Mouse (Mus musculus) kidney, postnatal 10 days (tissue): ENCODE data around the gene Mospd3.
A peak's percentile ranks its signal among the peaks of the same experiment; 100 is the strongest.
"Not testable (repeated sequence)": the region's sequence is repeated elsewhere in the genome, so short reads cannot be mapped to it uniquely, and the experiment has no call there.

Source experiments
- DNase-seq: peaks from one replicate; pipeline ENCODE4 v3.0.0; 2021; ENCODE audit warnings: mixed read lengths

Mospd3 gene

DNA sequence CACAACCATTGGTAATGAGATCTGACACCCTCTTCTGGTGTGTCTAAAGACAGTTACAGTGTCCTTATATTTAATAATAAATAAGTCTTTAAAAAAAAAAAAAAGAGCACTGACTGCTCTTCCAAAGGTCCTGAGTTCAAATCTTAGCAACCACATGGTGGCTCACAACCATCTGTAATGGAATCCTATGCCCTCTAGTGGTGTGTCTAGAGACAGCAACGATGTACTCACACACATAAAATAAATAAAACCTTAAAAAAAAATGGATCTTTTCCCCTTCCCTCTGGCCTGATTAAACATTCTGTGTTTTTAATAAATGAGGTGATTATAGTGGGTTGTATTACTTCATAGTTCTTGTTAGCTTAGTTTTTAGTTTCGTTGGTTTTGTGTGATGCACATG, 14.1 kb upstream of the Mospd3 start:
- not testable (repeated sequence) for DNase-seq

DNA sequence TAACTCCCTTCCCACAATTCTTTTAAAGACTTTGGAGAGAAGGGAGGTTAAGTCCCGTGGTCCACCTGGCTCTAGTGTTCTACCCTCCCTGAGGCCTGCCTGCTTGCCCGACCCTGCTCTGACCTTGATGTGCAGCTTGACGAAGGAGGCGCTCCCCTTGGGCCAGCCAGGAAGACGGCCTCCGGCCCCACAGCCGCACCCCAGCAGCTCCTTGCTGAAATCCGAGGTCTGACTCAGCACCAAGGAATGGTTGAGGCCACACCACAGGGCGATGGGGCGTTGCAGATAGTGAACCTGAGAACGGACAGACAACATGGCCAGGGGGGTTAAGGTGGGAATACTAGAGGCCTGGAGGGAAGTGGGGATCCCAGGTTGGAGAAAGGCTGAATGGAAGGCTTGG, 12.7 kb upstream of the Mospd3 start, which contains the start of gene Pcolce:
TSS of gene Pcolce (minus strand) at position 235 of the 400 bp plus-strand sequence.
- peak; percentile 47 for DNase-seq

DNA sequence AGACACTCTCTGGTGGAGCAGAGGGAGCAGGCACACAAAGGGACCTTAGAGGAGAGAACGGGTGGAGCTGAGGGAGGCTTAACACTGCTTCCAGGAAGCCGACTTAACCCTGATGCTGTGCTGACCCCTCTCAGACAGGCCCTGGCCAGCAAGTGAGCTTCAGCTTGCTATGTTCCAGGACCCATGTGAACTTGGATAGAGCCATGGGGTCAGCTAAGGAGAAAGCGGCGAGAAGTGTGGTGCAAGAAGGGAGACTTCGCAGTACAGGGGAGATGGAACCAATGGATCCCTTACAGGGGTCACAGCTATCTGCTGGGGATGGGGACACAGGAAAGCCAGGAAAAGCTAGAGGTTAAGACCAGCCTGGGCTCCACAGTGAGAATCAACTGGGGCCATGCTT, 12.2 kb upstream of the Mospd3 start:
- no peak for DNase-seq

DNA sequence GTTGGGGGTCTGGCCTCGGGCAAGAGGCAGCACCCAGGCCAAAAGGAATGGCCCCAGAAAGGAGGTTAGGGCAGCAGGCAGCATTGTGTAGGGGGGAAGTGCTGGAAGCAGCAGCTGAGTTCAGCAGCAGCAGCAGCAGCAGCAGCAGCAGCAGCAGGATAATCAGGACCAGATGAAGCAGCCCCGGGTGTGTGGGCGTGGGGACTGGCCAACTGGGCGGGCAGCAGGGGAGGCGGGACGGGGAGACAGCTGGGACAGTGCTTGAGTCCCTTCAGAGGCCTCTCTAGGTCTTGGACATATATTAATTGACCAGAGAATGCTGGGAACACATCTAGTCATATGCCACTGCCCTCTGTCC, 10.4 kb upstream of the Mospd3 start:
- peak; percentile 83 for DNase-seq

DNA sequence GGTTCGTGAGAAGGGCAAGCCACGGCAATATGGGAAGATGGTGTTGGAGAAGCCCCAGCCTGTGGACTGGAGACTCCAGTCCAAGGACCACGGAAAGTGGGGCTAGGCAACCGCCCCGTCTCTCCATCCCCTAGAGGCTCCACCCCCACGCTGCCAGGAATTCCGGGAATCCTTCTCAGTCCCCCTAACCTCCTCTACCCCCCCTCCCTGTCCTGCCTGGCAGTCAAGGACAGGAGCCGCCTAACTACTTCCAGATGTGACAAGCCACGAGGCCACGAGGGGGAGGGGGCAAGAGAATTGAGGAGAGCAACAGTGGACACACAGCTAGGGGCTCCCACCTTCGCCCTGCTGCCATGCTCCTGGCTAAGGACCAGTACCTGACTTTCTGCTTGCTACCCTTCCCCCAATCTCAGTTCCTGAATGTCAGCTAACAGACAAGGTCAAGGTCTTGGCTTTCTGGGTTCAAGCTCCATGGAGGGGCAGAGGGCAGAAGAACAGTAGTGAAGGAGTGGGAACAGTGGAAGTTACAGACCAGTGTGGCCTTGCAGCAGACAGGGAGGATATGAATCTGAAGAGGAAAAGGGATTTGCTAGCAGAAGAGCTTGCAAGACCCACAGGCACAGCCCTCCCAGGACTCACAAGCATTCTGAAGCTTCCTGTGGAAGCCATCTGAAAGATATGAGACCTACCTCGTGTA, 9.8 kb upstream of the Mospd3 start:
- DNase-seq, result peak; percentile 89

DNA sequence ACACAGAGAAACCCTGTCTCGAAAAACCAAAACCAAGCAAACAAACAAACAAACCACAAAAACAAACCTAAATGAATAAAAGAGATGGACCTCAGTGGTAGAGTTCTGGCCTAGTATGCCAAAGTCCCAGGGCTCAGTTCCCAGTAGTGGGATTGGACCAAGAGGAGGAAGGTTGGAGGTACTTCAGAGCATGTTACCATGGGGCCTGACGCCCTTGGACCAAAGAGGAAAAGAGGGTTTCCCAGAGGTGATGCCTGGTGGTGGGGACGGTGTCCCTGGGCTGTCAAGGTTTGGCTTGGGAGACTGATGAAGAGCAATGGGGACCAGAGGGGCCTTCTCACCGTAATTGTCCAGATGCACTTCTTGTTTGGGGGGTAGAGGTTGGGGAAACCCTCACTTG, 9.2 kb upstream of the Mospd3 start:
- no peak for DNase-seq

DNA sequence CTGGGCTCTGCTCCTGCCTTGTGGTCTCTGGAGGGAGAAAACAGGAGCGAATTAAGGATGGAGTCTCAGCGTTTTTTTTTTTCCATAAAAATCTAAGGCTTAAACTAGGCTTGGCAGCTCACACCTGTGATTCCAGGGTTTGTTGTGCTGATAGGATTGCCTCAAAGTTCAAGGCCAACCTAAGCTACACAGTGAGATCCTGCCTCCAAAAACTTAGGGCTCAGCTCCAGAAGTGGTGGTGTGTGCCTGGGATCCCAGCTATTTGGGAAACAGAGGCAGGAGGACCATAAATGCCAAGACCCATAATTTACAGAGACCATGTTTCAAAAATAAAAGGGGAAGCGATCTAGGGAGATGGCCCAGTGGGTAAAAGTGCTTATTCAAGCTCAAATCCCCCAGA, 8.4 kb upstream of the Mospd3 start:
- no peak for DNase-seq

DNA sequence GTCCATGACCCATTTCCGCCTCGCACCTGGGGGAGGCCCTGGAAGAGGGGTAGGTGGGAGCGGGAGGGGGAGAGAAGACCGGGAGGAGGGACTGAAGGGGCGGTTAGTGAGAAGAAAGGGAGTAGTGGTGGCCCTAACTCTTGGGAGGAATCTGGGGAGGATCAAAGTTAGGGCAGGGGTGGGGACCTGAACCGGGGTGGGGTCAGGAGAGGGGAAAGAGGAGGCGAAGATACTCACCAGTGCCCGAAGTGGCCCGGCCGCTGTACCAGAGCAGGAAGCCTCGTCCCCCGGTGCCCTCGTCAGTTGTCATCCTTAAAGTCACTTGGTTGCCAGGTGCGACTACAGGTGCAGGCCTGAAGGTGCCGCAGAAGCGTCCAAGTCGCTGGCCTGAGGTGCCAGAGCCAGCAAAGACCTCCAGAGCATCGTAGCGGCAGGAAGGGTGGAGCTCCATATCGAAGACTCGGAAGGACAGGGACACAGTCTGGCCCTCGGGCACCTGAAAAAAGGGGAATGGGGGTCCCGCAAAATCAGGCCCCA, 7.9 kb upstream of the Mospd3 start:
- DNase-seq, result peak; percentile 32

DNA sequence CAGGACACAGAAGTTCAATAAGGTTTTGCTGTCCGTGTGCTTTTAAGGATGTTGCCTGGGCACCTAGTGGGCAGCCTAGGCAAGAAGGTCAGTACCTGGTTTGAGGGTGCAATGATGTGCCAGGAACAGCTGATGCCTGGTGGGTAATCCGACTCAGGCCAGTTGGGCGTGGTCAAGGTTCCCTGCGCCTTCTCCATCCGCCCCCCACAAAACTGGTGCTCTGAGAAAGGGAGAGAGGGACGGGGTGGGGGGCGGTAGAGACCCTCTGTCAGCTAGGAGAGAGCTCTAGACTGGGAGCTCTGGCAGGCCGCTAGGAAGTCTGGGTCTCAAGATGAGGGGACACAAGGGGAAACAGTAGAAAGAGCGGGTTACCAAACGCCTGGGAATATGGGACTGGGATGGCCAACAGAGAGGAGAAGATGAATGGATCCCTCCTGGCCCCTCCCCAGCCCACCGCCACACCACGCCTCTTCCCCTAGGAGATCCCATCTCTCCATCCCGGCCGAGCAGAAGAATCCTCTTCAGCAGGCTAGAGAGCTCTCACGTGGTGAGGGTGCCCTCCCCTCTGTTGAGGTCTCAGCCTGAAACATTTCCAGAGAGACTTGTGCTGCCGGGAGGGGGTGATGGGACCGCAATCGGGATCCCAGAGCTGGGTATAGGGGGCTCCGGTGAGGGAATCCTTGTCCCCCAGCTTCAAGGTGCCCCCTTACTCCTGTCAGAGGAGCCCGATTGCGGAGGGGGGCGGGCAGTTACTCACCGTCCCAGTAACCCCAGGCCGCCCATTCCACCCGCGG, 7.2 kb upstream of the Mospd3 start:
- DNase-seq, result peak; percentile 28

DNA sequence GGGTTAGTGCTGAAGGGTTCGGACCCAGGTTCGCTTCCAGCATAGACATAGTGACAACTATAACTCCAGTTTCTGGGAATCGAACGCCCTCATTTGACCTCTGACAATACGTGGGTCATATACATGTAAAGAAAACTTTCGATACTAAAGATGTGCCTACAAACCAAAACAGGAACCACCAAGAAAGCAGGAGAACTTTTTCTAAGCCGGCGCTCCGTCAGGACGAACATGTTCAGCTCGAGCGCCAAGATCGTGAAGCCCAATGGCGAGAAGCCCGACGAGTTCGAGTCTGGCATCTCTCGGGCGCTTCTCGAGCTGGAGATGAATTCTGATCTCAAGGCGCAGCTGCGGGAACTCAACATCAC, 489 bp upstream of the Mospd3 start:
- DNase-seq, result peak; percentile 61

DNA sequence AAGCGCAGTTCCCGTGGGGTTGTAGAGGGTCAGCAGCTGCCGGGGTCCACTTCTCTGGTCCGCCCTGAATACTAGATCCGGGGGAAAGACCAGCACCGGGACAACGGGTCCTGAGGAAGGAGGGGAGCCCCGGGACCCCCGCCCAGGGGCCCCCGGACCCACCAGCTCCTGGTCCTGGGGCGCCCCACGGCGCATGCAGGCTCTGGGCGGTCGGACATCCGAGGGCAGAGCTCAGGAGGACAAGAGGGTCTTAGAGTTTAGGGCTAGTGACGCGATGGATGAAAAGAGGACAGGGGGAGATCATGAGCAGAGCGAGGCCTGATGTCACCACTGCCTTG, 608 bp downstream of the Mospd3 start:
- DNase-seq, result no peak

DNA sequence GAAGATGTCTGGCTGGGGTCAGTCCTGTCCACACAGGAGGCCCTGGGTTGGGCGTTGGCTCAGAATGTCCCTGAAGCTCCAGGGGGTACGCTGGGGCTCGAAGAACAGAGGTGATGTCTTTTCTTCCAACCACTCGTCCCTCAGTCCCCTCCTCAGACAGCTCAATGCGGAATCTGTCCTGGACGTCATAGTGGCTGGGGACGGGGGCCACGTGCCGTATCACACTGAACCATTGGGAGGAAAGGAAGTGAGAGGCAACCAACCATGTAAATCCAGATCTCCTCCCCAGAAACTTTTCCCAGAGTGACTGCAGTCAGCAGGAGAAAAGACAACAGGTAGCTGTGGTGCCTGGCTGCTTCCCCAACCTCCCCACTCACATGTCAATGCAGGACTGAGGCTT, 1.3 kb downstream of the Mospd3 start:
- peak; percentile 31 for DNase-seq

DNA sequence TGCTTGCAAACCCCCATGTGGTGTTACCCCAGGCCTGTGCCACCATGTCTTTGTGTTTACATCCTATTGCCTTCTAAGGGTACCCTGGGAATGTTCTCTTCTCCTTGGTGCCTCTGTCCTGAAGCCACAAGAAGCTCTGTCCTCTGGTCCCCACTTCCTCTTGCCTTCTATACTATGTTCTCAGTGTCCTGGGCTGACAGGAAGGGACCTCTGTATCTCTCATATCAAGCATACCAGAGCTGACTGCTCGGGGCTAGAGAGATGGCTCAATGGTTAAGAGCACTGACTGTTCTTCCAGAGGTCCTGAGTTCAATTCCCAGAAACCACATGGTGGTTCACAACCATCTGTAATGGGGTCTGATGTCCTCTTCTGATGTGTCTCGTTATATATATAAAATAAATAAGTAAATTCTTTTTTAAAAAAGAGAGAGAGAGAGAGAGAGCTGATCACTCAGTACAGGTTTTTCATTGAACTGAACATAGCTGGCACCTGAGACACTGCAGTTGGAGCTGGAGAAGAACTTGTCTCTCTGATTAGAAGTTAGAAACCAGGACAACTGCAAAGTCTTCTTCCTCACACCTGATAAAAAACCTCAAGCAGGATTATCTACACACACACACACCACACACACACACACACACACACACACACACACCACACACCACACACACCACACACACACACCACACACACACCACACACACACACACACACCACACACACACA, 2.6 kb downstream of the Mospd3 start:
- no peak for DNase-seq

DNA sequence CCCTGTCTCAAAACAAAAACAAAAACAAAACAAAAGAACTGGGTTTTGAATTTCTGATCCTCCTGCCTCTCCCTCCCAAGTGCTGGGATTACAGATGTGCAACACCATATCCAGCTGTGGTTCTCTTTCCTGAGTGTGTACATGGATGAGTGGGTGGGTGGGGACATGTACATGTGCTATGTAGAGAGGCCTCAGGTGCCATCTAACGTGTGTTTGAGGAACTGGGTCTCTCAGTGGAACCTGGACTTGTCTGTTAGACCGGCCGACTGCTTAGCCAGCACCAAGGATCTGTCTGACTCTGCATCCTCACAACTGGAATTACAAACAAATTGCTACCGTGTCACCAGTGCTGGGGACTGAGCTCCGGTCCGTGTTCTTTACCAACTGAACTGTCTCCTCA, 3.2 kb downstream of the Mospd3 start:
- no peak for DNase-seq

DNA sequence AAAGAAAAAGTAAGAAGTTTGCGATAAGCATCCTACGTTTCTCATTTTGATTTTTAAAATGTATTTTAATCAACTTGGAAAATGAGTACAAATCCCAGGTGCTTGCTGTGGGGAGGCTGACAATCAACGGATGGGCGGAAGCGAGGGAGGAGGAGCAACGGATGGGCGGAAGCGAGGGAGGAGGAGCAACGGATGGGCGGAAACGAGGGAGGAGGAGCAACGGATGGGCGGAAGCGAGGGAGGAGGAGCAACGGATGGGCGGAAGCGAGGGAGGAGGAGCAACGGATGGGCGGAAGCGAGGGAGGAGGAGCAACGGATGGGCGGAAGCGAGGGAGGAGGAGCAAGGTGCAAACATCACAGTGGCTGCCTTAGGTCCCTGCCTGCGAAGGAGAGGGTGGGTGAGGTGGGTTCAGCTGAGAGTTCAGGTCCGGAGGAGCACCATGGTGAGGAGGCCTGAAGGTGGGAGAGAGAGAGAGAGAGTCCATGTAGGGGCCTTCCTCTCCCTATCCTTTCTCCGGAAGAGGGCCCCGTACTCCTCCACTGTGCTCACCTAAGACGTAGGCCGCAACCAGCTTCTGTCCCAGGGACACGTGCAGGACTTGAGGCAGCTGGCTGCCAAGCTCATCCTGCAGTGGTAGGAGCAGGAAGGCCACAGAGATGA, 4.1 kb downstream of the Mospd3 start:
- DNase-seq, result no peak

DNA sequence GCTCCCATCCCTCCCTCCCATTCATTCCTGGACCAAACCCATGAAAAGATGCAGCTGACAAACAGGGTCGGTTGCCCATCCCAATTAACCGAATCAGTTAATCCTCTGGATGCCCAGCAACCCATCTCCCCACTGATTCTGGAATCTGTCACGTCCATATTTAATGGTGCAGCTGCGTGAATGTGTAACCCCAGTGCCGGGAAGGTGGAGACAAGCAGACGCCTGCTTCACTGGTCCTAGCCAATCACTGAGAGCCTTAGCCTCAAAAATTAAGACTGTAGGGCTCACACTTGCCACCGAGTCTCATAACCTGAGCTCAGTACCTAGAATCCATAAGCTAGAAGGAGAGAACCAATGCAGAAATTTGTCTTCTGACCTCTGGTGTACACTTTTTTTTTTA, 4.9 kb downstream of the Mospd3 start:
- DNase-seq, result no peak

DNA sequence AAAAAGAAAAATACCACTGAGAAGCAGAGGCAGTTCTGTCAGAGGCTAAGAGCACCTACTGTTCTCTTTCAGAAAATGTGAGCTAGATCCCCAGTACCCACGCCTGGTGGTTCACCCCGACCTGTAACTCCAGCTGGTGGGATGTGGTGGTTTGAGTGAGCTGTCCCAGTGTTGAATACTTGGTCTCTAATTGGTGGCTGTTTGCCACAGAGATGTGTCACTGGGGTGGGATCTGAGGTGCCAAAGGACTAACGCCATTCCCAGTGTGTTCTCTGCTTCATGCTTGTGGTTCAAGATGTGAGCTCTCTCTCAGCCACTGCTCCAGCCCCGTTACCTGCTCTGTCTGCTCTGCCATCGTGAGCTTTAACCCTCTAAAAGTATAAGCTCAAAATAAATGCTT, 10.4 kb downstream of the Mospd3 start:
- no peak for DNase-seq

DNA sequence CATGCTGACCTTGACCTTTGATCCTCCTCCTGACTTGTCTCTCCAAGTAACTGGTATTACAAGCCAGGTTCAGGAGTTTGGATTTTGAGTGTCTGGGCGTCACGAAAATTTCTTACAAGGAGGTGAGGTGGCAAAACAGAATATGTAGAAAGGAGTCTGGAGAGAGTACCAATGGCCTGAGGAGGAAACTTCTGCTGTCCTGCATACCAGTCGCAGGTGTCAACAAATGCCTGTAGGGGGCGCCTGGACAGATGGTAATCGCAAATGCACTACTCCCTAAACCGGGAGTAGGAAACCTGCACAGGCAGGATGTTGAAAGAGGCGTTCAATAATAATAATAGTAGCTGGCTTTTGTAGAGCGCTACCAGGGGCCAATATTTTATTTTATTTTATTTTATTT, 15.9 kb downstream of the Mospd3 start:
- peak; percentile 87 for DNase-seq

DNA sequence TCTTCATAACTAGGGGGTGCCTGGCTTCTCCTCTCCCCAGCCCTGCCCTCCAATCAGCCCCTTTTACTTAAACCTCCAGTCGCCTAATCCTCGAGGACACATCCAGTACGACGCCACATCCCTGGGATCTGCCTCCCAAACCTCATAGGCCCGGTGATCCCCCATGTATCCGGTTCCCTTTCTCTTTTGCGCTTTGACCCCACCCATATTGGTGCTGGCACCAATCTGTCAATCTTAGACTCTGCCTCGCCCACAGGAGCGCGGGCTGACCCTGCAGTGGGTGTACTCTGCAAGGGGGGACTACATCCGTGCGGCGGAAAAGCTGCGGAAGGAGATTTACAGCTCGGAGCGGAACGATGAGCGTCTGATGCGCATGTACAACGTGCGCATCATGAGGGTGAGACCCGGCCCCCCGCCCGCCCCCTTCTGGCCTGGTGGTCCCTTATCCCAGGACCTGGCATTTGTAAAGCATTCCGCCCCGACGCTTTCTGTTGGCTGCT, 17.1 kb downstream of the Mospd3 start:
- DNase-seq, result peak; percentile 54

DNA sequence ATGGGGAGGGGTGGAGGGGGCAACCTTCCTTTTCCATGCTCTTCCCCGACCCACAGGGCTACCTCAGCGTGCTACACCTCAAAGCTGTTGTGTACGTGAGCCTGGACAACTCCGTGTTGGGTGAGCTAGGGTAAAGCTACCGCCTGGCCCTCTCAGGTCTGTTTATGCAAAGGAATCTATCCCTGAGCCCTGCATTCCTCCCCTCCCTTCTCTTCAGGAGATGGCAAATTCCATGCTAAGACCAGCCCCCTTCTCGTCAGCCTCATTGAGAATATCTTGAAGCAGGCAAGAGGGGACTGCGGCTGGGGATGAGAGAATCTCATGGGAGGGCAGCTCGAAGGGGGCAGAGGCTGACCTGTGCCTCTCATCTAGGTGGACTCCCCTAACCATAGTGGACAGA, 18.2 kb downstream of the Mospd3 start:
- no peak for DNase-seq

DNA sequence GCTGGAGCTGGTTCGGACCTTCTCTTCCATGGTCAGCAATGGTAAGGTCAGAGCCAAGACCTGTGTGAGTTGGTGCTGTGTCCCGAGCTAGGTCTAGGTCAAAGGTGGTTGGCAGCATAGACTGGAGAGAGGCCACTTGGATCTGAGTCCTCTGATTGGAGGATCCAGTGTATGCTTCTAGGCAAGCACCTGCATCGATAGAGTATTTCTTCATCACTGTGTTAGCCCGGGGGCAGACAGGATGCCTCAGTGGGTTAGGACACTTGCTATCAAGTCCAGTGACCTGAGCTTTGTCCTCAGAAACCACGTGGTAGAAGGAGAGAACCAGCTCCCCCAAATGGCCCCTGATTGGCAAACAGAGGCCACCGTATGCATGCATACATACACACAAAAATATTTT, 20.6 kb downstream of the Mospd3 start:
- DNase-seq, result no peak

DNA sequence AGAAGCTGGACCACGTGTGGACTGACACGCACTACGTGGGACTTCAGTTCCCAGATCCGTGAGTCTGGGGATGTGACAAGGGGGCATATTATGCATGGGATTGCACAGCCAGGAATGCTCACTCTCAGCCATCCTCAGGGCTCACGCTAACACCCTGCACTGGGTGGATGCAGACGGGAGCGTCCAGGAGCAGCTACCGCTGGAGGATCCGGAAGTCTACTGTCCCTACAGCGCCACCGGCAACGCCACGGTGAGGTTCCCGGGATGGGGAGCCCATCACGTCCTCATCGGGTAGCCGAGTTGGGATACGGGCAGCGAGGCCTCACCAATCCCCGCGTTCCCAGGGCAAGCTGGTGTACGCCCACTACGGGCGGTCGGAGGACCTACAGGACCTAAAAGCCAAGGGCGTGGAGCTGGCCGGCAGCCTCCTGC, 26.4 kb downstream of the Mospd3 start:
- peak; percentile 55 for DNase-seq
